Mouse (Mus musculus): Measurements from ENCODE around the gene Atp11c. TPM values are rescaled to one million over a fixed set of nuclear protein-coding genes. Genes with fewer than 3 reads are reported as not detected.

The Atp11c gene
- 18.1 and 20.6 TPM in 2 replicates for polyA plus RNA-seq (2014; fragmentation: Nextera tagmentation; extraction: Ambion mirVana)

DNA sequence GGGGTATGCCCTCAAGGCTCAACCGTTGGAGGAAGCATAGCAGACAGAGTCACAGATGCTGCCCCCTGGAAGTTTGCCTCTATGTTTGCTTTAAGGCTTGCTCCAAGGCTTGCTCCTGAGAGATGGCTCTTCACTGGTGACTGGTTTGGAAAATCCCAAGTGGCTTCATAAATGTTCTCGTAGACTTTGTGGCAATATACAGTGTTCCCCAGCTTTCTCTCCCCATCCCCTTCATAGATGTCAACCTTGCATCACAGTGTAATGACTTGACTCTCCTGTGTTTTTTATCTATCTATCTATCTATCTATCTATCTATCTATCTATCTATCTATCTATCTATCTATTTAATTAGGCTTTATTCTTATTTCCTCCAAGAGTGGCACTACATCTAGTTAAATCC lies at the start of gene Atp11c:
Gene Atp11c (minus strand): TSS at position 101 of the 400 bp plus-strand sequence.
- Histone ChIP-seq H3K36me3 (ENCODE audit: control insufficient read depth, insufficient read depth, low read length) (no peaks in the 10 kb centered on the region), H3K4me2 (replicated peaks; ENCODE audit: low read depth, low read length) (no peak within 1 kb of the TSS), H3K4me3 (ENCODE audit: low read depth, low read length) (no peak within 1 kb of the TSS), H3K27ac (ENCODE audit: low read depth, low read length) (no peak within 1 kb of the TSS), H3K9me3 (ENCODE audit: control insufficient read depth, low read length) (no peaks in the 10 kb centered on the region), H3K9ac (ENCODE audit: low read depth, low read length) (no peak within 1 kb of the TSS), H3K27me3 (ENCODE audit: control insufficient read depth, insufficient read depth, low read length) (no peaks in the 10 kb centered on the region), H3K4me1 (replicated peaks; ENCODE audit: control insufficient read depth, insufficient read depth, low read length) (no peaks in the 10 kb centered on the region)
- no peak for DNase-seq (ENCODE audit: low spot score)
- ATAC-seq (ENCODE audit: low FRiP score), result no peak
- WGBS, result 88% methylated on average over 2 of the region's 2 CpGs

DNA sequence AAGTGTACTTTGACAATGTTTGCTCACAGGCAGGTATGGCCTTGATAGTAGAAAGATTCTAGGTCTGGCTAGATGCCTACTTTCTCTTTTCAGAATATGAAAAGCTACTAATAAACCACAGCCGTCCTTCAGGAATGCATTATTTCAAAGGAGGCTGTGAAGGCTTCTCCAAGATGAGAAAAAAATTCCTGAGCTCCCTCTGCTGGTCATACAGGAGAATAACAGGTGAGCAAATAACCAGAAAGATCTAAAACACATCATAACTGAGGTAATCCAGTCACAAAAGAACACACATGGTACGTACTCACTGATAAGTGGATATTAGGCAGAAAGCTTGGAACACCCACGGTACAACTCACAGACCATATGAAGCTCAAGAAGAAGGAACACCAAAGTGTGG lies 16.7 kb upstream of the Atp11c start:
- DNase-seq (ENCODE audit: low spot score), result peak; percentile 46
- no peak for ATAC-seq (ENCODE audit: low FRiP score)

DNA sequence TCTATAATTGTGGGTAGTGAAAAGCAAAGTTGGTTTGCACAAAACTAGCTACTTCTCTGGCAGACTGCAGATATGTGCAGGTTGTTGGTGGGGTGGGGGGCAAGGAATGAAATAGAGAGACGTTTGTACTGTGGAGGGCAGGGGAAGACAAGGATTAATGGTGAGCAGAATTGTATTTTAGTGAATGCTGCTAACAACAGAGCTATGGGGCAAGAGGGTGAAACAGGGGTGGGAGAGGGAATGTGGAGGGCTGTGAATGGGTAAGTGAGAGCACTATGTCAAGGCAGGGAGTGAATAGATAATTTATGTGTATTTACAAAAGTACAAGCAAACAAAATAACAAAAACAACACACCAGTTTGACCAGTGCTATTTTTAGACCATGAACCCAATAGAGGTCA lies 22.0 kb downstream of the Atp11c start:
- Histone ChIP-seq H3K27ac (ENCODE audit: low read depth, low read length) (no peak overlapping the region), H3K4me1 (replicated peaks; ENCODE audit: control insufficient read depth, insufficient read depth, low read length) (no peaks in the 10 kb centered on the region), H3K4me3 (ENCODE audit: low read depth, low read length) (no peak overlapping the region), H3K9me3 (ENCODE audit: control insufficient read depth, low read length) (no peaks in the 10 kb centered on the region), H3K36me3 (ENCODE audit: control insufficient read depth, insufficient read depth, low read length) (no peaks in the 10 kb centered on the region), H3K27me3 (ENCODE audit: control insufficient read depth, insufficient read depth, low read length) (no peaks in the 10 kb centered on the region), H3K4me2 (replicated peaks; ENCODE audit: low read depth, low read length) (no peak overlapping the region), H3K9ac (ENCODE audit: low read depth, low read length) (no peak overlapping the region)
- WGBS, result 17% methylated on average over 1 of the region's 1 CpGs
- DNase-seq (ENCODE audit: low spot score), result no peak
- peak; percentile 71; the same call in 1 of the 2 replicates for ATAC-seq (ENCODE audit: low FRiP score)

More for the DNA sequence above, 16.7 kb upstream of the Atp11c start:
- Histone ChIP-seq H3K9ac (ENCODE audit: low read depth, low read length) (no peak overlapping the region), H3K27me3 (ENCODE audit: control insufficient read depth, insufficient read depth, low read length) (no peaks in the 10 kb centered on the region), H3K9me3 (ENCODE audit: control insufficient read depth, low read length) (no peaks in the 10 kb centered on the region), H3K27ac (ENCODE audit: low read depth, low read length) (no peak overlapping the region), H3K4me1 (replicated peaks; ENCODE audit: control insufficient read depth, insufficient read depth, low read length) (no peaks in the 10 kb centered on the region), H3K36me3 (ENCODE audit: control insufficient read depth, insufficient read depth, low read length) (no peaks in the 10 kb centered on the region), H3K4me3 (ENCODE audit: low read depth, low read length) (no peak overlapping the region), H3K4me2 (replicated peaks; ENCODE audit: low read depth, low read length) (no peak overlapping the region)
- 44% methylated on average over 3 of the region's 3 CpGs for WGBS

DNA sequence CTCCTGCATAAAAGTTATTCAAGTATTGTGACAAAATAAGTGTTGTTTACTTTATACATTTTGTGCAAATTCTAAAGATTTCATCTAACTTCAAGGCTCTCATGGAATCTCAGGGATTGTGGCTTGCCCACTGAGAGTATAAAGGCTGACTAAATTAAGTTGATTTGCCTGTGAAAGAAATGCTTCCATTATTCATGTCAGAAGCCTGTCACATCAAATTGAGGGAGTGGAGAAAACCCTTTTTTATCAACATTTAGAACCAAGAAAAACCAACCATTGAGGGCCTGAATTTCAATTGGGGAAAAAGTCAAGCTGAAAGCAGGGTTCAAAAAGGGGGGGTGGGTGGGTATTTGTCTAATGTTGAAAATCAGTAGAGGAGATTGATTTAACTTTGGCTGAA lies 23.5 kb downstream of the Atp11c start:
- Histone ChIP-seq H3K4me3 (ENCODE audit: low read depth, low read length) (no peak overlapping the region), H3K36me3 (ENCODE audit: control insufficient read depth, insufficient read depth, low read length) (no peaks in the 10 kb centered on the region), H3K9me3 (ENCODE audit: control insufficient read depth, low read length) (no peaks in the 10 kb centered on the region), H3K27me3 (ENCODE audit: control insufficient read depth, insufficient read depth, low read length) (no peaks in the 10 kb centered on the region), H3K4me1 (replicated peaks; ENCODE audit: control insufficient read depth, insufficient read depth, low read length) (no peaks in the 10 kb centered on the region), H3K27ac (ENCODE audit: low read depth, low read length) (no peak overlapping the region), H3K9ac (ENCODE audit: low read depth, low read length) (no peak overlapping the region), H3K4me2 (replicated peaks; ENCODE audit: low read depth, low read length) (no peak overlapping the region)
- ATAC-seq (ENCODE audit: low FRiP score) (no peak), DNase-seq (ENCODE audit: low spot score) (no peak)

DNA sequence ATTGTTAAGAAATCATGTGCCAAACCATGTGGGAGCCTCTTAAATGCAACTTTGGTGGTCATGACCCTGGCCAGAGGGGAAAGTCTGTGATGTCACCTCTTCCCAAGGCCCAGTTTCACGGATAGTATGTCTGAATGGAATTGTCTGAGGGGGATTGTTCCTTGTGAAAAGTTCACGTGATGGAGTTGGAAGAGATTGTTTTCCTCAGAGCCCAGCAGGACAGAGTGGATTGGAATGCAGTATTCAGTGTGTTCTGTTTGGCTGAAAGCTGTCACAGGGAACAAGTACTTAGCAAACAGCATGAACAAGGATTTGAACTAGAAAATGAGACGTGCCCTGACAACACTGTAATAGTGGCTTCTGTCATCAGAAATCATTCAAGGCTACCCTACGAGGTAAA lies 37.3 kb downstream of the Atp11c start:
- DNase-seq (ENCODE audit: low spot score) (no peak), ATAC-seq (ENCODE audit: low FRiP score) (no peak)
- Histone ChIP-seq H3K36me3 (ENCODE audit: control insufficient read depth, insufficient read depth, low read length) (no peaks in the 10 kb centered on the region), H3K4me2 (replicated peaks; ENCODE audit: low read depth, low read length) (no peak overlapping the region), H3K27me3 (ENCODE audit: control insufficient read depth, insufficient read depth, low read length) (no peaks in the 10 kb centered on the region), H3K27ac (ENCODE audit: low read depth, low read length) (no peak overlapping the region), H3K4me3 (ENCODE audit: low read depth, low read length) (no peak overlapping the region), H3K4me1 (replicated peaks; ENCODE audit: control insufficient read depth, insufficient read depth, low read length) (no peaks in the 10 kb centered on the region), H3K9ac (ENCODE audit: low read depth, low read length) (no peak overlapping the region), H3K9me3 (ENCODE audit: control insufficient read depth, low read length) (no peaks in the 10 kb centered on the region)
- WGBS, result 29% methylated on average over 4 of the region's 4 CpGs

DNA sequence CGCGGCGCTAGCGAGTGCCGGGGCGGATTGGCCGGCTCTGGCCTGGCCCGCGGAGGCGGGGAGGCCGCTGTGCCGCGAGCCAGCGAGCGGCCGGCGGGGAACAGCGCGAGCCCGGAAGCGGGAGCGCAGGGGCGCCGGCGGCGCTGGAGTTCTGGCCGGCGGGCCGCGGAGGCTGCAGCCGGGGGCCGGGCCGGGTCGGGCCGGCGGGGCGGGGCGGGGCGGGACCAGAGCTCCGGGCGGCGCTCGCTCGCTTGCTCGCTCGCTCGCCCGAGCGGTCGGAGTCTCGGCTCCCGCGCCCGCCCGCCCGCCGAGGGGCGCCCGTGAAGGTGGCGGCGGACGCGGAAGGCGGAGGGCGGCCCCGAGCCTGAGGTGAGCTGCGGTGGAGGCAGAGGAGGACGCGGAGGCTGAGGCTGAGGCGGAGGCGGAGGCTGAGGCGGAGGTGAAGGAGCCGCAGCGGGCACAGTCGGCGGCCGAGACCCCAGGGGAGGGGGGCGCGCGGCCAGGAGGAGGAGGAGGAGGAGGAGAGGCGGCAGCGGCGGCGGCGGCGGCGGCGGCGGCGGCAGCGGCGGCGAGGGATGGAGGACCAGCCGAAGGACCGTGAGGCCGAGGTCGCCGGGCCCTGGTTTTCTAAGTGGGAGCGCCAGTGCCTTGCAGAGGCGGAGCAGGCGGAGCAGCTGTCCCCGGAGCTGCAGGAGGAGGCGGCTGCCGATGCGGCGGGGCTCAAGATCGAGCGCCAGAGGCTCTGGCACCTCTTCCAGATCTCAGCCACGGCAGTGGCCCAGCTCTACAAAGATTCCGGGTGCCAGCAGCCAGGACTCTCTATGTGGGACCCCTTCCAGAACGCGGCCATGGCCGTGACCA lies 44.8 kb downstream of the Atp11c start:
- no peaks in the 10 kb centered on the region for H3K27me3 ChIP-seq (ENCODE audit: control insufficient read depth, insufficient read depth, low read length)
- ATAC-seq (ENCODE audit: low FRiP score), result peak; percentile 81
- peak overlapping the region; percentile 47 for H3K4me2 ChIP-seq (replicated peaks; ENCODE audit: low read depth, low read length)
- no peaks in the 10 kb centered on the region for H3K4me1 ChIP-seq (replicated peaks; ENCODE audit: control insufficient read depth, insufficient read depth, low read length)
- H3K27ac ChIP-seq (ENCODE audit: low read depth, low read length), result peak overlapping the region; percentile 81
- no peaks in the 10 kb centered on the region for H3K36me3 ChIP-seq (ENCODE audit: control insufficient read depth, insufficient read depth, low read length)
- H3K9ac ChIP-seq (ENCODE audit: low read depth, low read length), result peak overlapping the region; percentile 71
- DNase-seq (ENCODE audit: low spot score), result peak; percentile 55
- WGBS, result 14% methylated on average over 27 of the region's 113 CpGs
- H3K9me3 ChIP-seq (ENCODE audit: control insufficient read depth, low read length), result no peaks in the 10 kb centered on the region
- peak overlapping the region; percentile 52 for H3K4me3 ChIP-seq (ENCODE audit: low read depth, low read length)

DNA sequence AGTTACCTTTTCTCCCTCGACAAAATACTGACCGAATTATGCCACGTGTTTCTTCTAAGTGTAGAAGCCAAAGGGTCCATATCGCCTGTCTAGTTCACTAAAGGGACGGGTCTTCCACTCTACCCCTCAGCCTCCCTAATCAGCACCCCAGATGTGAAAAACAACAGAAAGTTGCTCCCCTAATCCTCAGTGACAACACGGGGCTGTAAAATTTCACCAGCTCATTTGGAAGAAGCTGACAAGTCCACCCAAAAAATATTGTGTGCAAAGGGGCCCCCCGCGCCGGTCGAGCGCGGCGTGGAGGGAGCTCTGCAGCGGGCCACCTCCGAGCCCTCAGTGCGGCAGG lies 45.4 kb downstream of the Atp11c start:
- WGBS, result 18% methylated on average over 16 of the region's 16 CpGs

DNA sequence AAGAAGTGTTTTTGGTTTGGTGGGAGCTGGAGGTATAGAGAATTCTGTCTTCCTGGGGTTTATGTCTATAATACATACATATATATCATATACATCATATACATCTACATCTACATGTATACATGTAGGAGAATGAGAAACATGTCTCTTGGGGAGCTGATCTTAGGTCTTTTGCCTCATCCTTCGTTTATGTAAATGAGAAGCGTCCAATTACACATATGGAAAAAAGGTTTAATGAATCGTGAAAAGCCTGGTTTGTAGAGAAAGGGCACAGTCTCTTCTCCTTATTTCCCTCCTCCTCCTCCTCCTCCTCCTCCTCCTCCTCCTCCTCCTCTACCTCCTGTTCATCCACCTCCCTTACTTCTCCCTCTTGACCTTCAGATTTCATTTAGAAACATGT lies 46.6 kb downstream of the Atp11c start:
- Histone ChIP-seq H3K4me2 (replicated peaks; ENCODE audit: low read depth, low read length) (no peak overlapping the region), H3K27ac (ENCODE audit: low read depth, low read length) (no peak overlapping the region), H3K9me3 (ENCODE audit: control insufficient read depth, low read length) (no peaks in the 10 kb centered on the region), H3K4me1 (replicated peaks; ENCODE audit: control insufficient read depth, insufficient read depth, low read length) (no peaks in the 10 kb centered on the region), H3K9ac (ENCODE audit: low read depth, low read length) (no peak overlapping the region), H3K27me3 (ENCODE audit: control insufficient read depth, insufficient read depth, low read length) (no peaks in the 10 kb centered on the region), H3K36me3 (ENCODE audit: control insufficient read depth, insufficient read depth, low read length) (no peaks in the 10 kb centered on the region), H3K4me3 (ENCODE audit: low read depth, low read length) (no peak overlapping the region)
- ATAC-seq (ENCODE audit: low FRiP score) (no peak), DNase-seq (ENCODE audit: low spot score) (no peak)
- WGBS, result 28% methylated on average over 3 of the region's 3 CpGs

More for the DNA sequence above, 45.4 kb downstream of the Atp11c start:
- Histone ChIP-seq H3K4me3 (ENCODE audit: low read depth, low read length) (peak overlapping the region; percentile 52), H3K4me1 (replicated peaks; ENCODE audit: control insufficient read depth, insufficient read depth, low read length) (no peaks in the 10 kb centered on the region), H3K27me3 (ENCODE audit: control insufficient read depth, insufficient read depth, low read length) (no peaks in the 10 kb centered on the region), H3K4me2 (replicated peaks; ENCODE audit: low read depth, low read length) (peak overlapping the region; percentile 47), H3K27ac (ENCODE audit: low read depth, low read length) (peak overlapping the region; percentile 81), H3K9me3 (ENCODE audit: control insufficient read depth, low read length) (no peaks in the 10 kb centered on the region), H3K9ac (ENCODE audit: low read depth, low read length) (peak overlapping the region; percentile 71), H3K36me3 (ENCODE audit: control insufficient read depth, insufficient read depth, low read length) (no peaks in the 10 kb centered on the region)
- DNase-seq (ENCODE audit: low spot score) (peak; percentile 55), ATAC-seq (ENCODE audit: low FRiP score) (peak; percentile 31)

DNA sequence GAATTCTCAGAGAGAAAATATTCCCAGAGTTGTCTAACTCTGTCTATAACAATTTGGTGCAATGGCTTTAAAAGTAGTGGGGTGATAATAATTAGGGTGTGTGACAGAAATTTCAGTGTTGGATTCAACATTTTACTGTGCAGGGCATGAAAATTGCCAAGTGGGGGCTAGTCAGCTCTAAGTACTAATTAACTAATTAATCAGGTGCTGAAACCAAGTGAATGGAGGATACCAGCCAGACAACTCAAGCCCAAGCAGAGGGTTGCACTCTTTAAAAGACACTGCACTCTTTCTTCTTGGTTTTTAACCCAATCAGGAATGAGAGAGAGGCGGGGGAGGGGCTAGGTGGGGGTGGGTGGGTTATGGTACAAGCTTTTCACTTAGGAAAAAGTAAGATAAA lies 47.1 kb downstream of the Atp11c start:
- Histone ChIP-seq H3K4me1 (replicated peaks; ENCODE audit: control insufficient read depth, insufficient read depth, low read length) (no peaks in the 10 kb centered on the region), H3K4me2 (replicated peaks; ENCODE audit: low read depth, low read length) (no peak overlapping the region), H3K27ac (ENCODE audit: low read depth, low read length) (no peak overlapping the region), H3K4me3 (ENCODE audit: low read depth, low read length) (no peak overlapping the region), H3K9me3 (ENCODE audit: control insufficient read depth, low read length) (no peaks in the 10 kb centered on the region), H3K27me3 (ENCODE audit: control insufficient read depth, insufficient read depth, low read length) (no peaks in the 10 kb centered on the region), H3K36me3 (ENCODE audit: control insufficient read depth, insufficient read depth, low read length) (no peaks in the 10 kb centered on the region), H3K9ac (ENCODE audit: low read depth, low read length) (no peak overlapping the region)
- ATAC-seq (ENCODE audit: low FRiP score), result no peak
- DNase-seq (ENCODE audit: low spot score), result no peak
- WGBS, result 36% methylated on average over 1 of the region's 1 CpGs

Data from hindbrain, embryonic 11.5 days (tissue).